Mouse (Mus musculus) kidney, adult 2 months (tissue): ENCODE measurements at regions not wholly inside any gene's neighbourhood (a gene's known extent, or its start where the extent isn't known, plus 50 kb on each side); places are given as distances from the start of the nearest gene placed in this dataset.

ENCODE experiments used
- DNase-seq: peaks from one replicate; pipeline ENCODE4 v3.0.0; 2021
- H3K27ac ChIP-seq: fragments of 200-500 bp; 2 replicates; pipeline ENCODE4 v1.5.1; 2012; ENCODE audit warnings: low read depth, low read length, control low read depth, inconsistent platforms; ENCODE audit not compliant: insufficient read depth
- H3K27me3 ChIP-seq: fragments of 200-500 bp; replicated peaks from 2 replicates; pipeline ENCODE4 v1.6.1; 2012; ENCODE audit warnings: mild to moderate bottlenecking, moderate library complexity, low read length, inconsistent platforms; ENCODE audit not compliant: control insufficient read depth, insufficient read depth
- H3K36me3 ChIP-seq: fragments of 200-500 bp; 2 replicates; pipeline ENCODE4 v1.6.1; 2012; ENCODE audit warnings: mild to moderate bottlenecking, moderate library complexity, low read length, inconsistent platforms; ENCODE audit not compliant: control insufficient read depth, insufficient read depth
- H3K4me1 ChIP-seq: fragments of 200-500 bp; 2 replicates; pipeline ENCODE4 v1.6.1; 2011; ENCODE audit warnings: low read length; ENCODE audit not compliant: control insufficient read depth, insufficient read depth
- H3K4me3 ChIP-seq: fragments of 200-500 bp; 2 replicates; pipeline ENCODE4 v1.5.1; 2011; ENCODE audit warnings: mild to moderate bottlenecking, low read depth, low read length, control low read depth; ENCODE audit not compliant: insufficient read depth
- CTCF ChIP-seq: fragments of 200-500 bp; conservative IDR thresholded peaks from 2 replicates; pipeline ENCODE4 v1.5.1; 2011; ENCODE audit warnings: low read depth, mild to moderate bottlenecking, control low read depth, low read length, moderate library complexity, mixed read lengths; ENCODE audit not compliant: insufficient read depth, insufficient read length
- POLR2A ChIP-seq: fragments of 200-500 bp; IDR thresholded peaks from one replicate; pipeline ENCODE4 v1.6.1; 2011; ENCODE audit warnings: low read depth, low read length, control low read depth
- WGBS: fragments of 180-500 bp; shearing (Covaris S2); methylation state at CpG from one replicate; pipeline ENCODE4 v1.1.7; 2018; 5-methylcytosine and 5-hydroxymethylcytosine counted together

DNA sequence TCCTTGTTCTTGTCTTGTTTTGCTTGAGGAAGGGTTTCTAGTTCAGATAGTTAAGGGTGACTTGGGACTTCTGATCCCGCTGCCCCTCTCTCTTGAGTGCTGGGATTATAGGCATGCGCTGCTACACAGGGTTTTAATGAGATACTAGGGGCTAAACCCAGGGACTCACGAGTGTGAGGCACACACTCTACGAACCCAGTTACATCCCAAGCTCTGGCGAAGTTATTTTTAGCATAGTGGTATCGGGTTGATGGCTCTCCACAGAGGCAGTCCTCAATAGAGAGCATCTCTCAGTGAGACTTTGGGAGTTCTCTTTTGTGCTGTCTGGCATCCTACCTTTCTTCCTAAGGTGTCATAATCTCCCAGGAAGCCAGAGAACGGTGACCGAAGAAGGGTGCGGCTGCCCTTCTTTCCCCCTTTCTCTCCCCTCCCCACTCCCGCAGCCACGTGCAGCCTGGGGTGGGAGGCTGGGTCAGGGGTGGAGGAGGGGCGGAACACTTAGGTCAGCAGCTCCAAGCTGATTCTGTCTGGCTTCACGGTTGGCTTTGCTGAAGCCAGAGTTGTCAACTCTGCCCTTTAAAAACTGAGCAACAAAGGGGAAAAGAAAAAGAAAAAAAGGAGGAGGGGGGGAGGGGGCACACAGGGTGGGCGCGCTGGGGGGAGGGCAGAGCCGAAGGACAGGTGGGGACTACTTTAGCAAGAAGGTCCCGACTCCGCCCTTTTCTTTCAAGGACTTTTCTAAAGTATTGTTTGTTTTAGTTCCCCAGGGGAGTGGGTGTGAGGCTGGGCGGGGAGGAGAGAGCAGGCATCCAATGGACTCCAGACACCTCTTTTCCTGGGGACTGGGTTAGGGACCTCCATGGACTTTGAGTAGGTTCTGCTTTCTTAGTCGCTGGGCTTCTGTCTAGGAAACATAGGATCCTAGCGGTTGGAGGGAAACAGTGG, 70.4 kb upstream of the Igfbp5 start:
- WGBS = 23% methylated on average over 21 of the region's 21 CpGs
- TF ChIP-seq CTCF = no peak
- no peak for TF ChIP-seq POLR2A
- DNase-seq = no peak
- Histone ChIP-seq H3K27me3 (no peaks in the 10 kb centered on the region), H3K4me1 (no peaks in the 10 kb centered on the region), H3K36me3 (no peaks in the 10 kb centered on the region), H3K27ac (no peak overlapping the region; the same call in 1 of the 2 replicates), H3K4me3 (no peak overlapping the region)

DNA sequence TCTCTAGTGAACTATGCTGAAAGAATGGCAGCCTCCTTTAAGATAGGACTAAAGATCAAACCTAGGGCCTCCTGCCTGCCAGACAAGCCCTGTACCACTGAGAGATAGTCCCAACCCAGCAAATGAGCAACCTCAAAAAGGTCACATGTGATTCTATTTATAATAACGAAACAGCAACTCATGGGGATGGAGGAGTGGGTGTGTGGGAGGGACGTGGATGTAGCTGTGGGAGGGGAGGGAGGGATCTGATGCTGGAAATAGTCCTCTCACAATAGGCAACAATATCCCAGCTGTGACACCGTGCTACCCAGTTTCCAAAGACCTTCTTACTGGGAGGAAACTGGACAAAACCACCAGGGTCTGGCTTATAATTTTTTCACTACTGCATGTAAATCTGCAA, 69.5 kb upstream of the Igfbp5 start:
- Histone ChIP-seq H3K4me1 (no peaks in the 10 kb centered on the region), H3K4me3 (no peak overlapping the region), H3K27me3 (no peaks in the 10 kb centered on the region), H3K36me3 (no peaks in the 10 kb centered on the region), H3K27ac (no peak overlapping the region)
- WGBS = 61% methylated on average over 3 of the region's 3 CpGs
- TF ChIP-seq CTCF (no peak), POLR2A (no peak)
- no peak for DNase-seq

DNA sequence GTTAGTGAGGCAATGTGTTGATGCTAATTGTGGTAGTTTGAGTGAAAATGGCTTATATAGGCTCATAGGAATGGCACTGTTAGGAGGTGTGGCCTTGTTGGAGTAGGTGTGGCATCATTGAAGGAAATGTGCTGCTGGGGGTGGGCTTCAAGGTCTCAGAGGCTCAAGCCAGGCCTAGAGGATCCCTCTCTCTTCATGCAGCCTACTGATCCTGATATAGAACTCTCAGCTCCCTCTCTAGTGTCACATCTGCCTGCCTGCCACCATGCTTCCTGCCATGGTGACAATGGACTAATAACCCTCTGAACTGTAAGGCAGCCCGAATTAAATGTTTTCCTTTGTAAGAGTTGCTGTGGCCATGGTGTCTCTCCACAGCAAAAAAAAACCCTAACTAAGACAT, 68.4 kb upstream of the Igfbp5 start:
- H3K27ac ChIP-seq = no peak overlapping the region
- no peaks in the 10 kb centered on the region for H3K27me3 ChIP-seq
- no peaks in the 10 kb centered on the region for H3K4me1 ChIP-seq
- TF ChIP-seq POLR2A = no peak
- TF ChIP-seq CTCF = no peak
- WGBS = 85% methylated on average over 1 of the region's 1 CpGs
- no peak overlapping the region for H3K4me3 ChIP-seq
- no peaks in the 10 kb centered on the region for H3K36me3 ChIP-seq
- no peak for DNase-seq

DNA sequence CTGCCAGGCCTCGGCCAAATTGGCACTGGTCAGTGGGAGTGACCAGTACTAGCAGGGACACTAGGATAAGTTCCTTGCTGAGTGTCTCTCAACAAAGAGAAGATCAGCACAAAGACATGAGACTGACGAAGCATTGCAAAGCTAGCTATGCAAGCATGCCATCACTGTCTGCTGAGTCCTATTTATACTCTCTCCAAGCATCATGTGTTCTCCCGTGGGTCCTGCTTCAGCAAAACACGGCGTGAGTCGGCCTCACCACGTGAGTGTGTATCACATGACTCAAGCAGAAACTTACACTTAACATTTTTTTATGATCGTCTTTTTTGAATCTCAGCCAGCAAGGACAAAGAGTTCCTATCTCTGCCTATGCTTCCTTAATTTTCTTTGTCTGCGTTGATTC, 67.7 kb upstream of the Igfbp5 start:
- WGBS = 70% methylated on average over 9 of the region's 9 CpGs

DNA sequence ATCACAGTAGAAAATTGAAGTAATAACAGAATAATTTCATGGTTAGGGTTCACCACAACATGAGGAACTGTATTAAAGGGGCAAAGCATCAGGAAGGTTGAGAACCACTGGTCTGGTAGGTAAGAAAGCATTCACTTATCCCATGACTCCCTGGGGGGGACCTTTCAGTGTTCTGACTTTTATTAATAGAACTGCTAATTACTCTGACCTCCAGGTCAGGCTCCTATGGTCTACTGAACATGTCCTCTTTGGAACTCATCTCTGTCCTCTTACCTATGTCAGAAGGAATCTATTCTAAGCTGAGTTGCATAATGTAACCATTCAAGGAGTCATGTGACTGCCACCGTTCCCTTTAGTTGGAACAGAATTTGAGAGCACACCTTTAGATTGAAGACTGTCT, 65.3 kb upstream of the Igfbp5 start:
- H3K4me3 ChIP-seq = no peak overlapping the region
- no peaks in the 10 kb centered on the region for H3K36me3 ChIP-seq
- TF ChIP-seq POLR2A (no peak), CTCF (no peak)
- no peaks in the 10 kb centered on the region for H3K4me1 ChIP-seq
- no peaks in the 10 kb centered on the region for H3K27me3 ChIP-seq
- DNase-seq = peak; percentile 59
- H3K27ac ChIP-seq = no peak overlapping the region
- WGBS = 45% methylated on average over 1 of the region's 1 CpGs

More for the DNA sequence above, 67.7 kb upstream of the Igfbp5 start:
- no peak for DNase-seq
- no peak overlapping the region for H3K27ac ChIP-seq
- no peaks in the 10 kb centered on the region for H3K4me1 ChIP-seq
- no peaks in the 10 kb centered on the region for H3K27me3 ChIP-seq
- TF ChIP-seq POLR2A (no peak), CTCF (no peak)
- no peak overlapping the region for H3K4me3 ChIP-seq
- no peaks in the 10 kb centered on the region for H3K36me3 ChIP-seq

DNA sequence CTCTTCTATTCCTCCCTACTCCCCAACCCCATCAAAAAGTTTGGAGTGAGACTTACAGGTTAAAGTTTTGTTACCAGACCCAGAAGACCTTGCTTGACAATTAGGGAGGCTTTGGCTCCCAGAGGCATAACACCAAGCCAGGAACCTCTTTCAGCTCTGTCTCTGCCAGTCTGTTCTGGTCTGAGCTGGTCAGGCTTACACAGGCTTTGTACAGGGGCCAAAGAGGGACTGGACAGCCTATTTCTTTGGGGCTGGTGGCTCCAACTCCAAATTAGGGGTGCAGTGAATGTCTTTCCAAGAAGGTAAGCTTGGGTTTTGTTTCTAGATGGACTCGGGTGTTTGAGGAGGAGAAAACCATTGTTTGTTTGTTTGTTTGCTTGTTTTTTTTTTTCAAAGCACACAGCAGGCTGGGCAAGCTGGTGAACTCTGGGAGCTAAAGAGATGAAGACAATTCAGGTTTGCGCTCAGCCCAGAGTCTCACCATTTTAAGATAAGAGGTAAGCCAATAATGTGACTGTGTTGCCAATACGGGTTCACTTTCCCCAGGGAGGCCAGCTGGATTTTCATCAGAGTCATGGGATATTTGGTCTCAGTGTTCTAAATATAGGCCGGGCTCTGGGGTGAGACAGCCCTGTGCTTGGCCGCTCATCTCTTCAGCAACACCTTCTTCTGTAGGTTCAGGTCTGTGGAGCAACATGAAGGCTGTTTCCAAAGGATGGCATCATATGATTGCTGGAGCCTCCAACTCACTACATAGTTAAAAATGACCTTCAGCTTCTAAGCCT, 62.2 kb upstream of the Igfbp5 start:
- TF ChIP-seq CTCF (no peak), POLR2A (no peak)
- H3K36me3 ChIP-seq = no peaks in the 10 kb centered on the region
- H3K4me1 ChIP-seq = no peaks in the 10 kb centered on the region
- no peak overlapping the region; the same call in 1 of the 2 replicates for H3K27ac ChIP-seq
- DNase-seq = peak; percentile 70
- no peaks in the 10 kb centered on the region for H3K27me3 ChIP-seq
- WGBS = 85% methylated on average over 5 of the region's 5 CpGs
- H3K4me3 ChIP-seq = no peak overlapping the region

DNA sequence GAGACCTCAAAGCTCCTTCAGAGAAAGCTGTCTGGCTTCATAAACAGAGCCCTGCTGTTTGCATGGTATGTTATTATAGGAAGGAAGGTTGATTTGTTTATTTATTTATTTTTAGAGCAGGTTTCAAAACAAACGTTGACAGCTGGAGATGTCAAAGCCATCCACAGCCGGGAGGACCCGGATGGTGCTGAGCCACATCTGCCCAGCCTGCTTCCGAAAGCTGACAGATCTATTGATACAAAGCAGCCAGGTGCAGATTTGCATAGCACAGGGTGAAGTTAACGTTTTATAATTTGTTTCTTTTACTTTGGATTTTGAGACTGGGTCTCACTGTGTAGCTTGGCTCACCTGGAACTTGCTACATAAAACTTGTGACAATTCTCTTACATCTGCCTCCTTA, 61.5 kb upstream of the Igfbp5 start:
- no peak overlapping the region for H3K27ac ChIP-seq
- no peak for DNase-seq
- H3K36me3 ChIP-seq = no peaks in the 10 kb centered on the region
- 58% methylated on average over 5 of the region's 5 CpGs for WGBS
- H3K27me3 ChIP-seq = no peaks in the 10 kb centered on the region
- H3K4me3 ChIP-seq = no peak overlapping the region
- H3K4me1 ChIP-seq = no peaks in the 10 kb centered on the region
- TF ChIP-seq CTCF (no peak), POLR2A (no peak)
